Mouse (Mus musculus) heart, embryonic 14.5 days (tissue): ENCODE results near the gene Scarb1. TPM values are rescaled to one million over a fixed set of nuclear protein-coding genes. Genes with fewer than 3 reads are reported as not detected.

Source experiments
- polyA plus RNA-seq: library from polyadenylated mRNA; unstranded; fragments of >200 nt; fragmentation: Nextera tagmentation; extraction: Ambion mirVana; gene quantifications from 2 replicates; pipeline ENCODE4 v1.2.1, GENCODE M21; 2014

Gene Scarb1
- polyA plus RNA-seq, 1 experiment from 2014 or later: 61.6 TPM

Other genes with a start within 250 kb of the Scarb1 start
- gene Ncor2, start 161.9 kb downstream of the Scarb1 start, polyA plus RNA-seq: 16.2 and 17.6 TPM in 2 replicates
- 0.27 and 0.32 TPM in 2 replicates for gene Gm10382, start 48.2 kb upstream of the Scarb1 start, polyA plus RNA-seq
- gene Ubc, start 49.1 kb upstream of the Scarb1 start, polyA plus RNA-seq: 859 and 861 TPM in 2 replicates
- 7.2 and 8.2 TPM in 2 replicates for gene Dhx37, start 93.0 kb upstream of the Scarb1 start, polyA plus RNA-seq
- 34.8 and 36.6 TPM in 2 replicates for gene Bri3bp, start 100.5 kb upstream of the Scarb1 start, polyA plus RNA-seq
- 9.4 and 9.6 TPM in 2 replicates for gene Aacs, start 134.7 kb upstream of the Scarb1 start, polyA plus RNA-seq
- gene Tmem132b, start 190.7 kb upstream of the Scarb1 start, polyA plus RNA-seq: not detected in 2 replicates